ENCODE assay signal across 17 mouse cellular contexts in the genomic region with DNA sequence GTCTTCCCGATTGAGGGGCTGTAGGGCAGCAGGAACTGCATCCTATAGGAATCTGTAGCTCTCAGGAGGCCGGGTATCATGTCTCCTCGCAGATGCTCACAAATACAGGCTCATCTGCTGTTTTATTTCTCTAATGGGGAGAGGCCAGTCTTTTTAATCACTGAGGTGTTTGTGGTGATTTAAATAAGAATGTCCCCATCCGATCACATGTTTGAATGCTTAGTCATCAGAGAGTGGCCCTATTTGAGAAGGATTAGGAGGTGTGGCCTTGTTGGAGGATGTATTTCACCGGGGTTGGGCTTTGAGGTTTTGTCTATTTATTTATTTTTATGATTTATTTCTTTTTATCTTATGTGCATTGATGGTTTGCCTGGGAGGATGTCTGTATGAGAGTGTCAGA. TPM values are rescaled to one million over a fixed set of nuclear protein-coding genes. Genes with fewer than 3 reads are reported as not detected.
"Had no signal": no experiment of that assay in that cellular context is flagged by ENCODE, and none has a peak within 500 bp of the region (broad histone marks: within the 10 kb centered on the region; RNA-seq: fewer than 3 reads in every experiment).

No protein-coding gene starts in this region.

- H3K27me3 ChIP-seq: midbrain, embryonic 13.5 days; midbrain, embryonic 15.5 days; neural tube, embryonic 13.5 days; neural tube, embryonic 15.5 days; stomach, embryonic 15.5 days had no signal

- H3K27ac ChIP-seq: liver, embryonic 14.5 days; midbrain, embryonic 10.5 days; midbrain, embryonic 13.5 days; midbrain, embryonic 15.5 days; neural tube, embryonic 13.5 days; neural tube, embryonic 15.5 days; stomach, embryonic 15.5 days; stomach, postnatal 0 days had no signal

- ATAC-seq: midbrain, embryonic 13.5 days; midbrain, embryonic 15.5 days had no signal

- H3K4me3 ChIP-seq: midbrain, embryonic 10.5 days; midbrain, embryonic 13.5 days; midbrain, embryonic 15.5 days; myocyte; neural tube, embryonic 13.5 days; neural tube, embryonic 15.5 days; stomach, embryonic 15.5 days had no signal

- H3K36me3 ChIP-seq: midbrain, embryonic 10.5 days; midbrain, embryonic 13.5 days; midbrain, embryonic 15.5 days; neural tube, embryonic 13.5 days; neural tube, embryonic 15.5 days; stomach, embryonic 15.5 days had no signal

- H3K9ac ChIP-seq: liver, embryonic 14.5 days; lung, embryonic 14.5 days; midbrain, embryonic 13.5 days; midbrain, embryonic 15.5 days; neural tube, embryonic 13.5 days; neural tube, embryonic 15.5 days; stomach, embryonic 15.5 days had no signal

- DNase-seq: lung, adult 18-20 months; lung, embryonic 14.5 days; lung, postnatal 10 days; lung, postnatal 4 days; right cerebral cortex, postnatal 14 days; thymus, adult 2 months; thymus, postnatal 25 days had no signal

- H3K9me3 ChIP-seq: midbrain, embryonic 10.5 days; midbrain, embryonic 13.5 days; midbrain, embryonic 15.5 days; neural tube, embryonic 13.5 days; neural tube, embryonic 15.5 days; stomach, embryonic 15.5 days had no signal

- H3K4me1 ChIP-seq: midbrain, embryonic 13.5 days; midbrain, embryonic 15.5 days; neural tube, embryonic 13.5 days; neural tube, embryonic 15.5 days; stomach, embryonic 15.5 days had no signal

- H3K4me2 ChIP-seq: lung, embryonic 14.5 days; midbrain, embryonic 13.5 days; midbrain, embryonic 15.5 days; neural tube, embryonic 13.5 days; neural tube, embryonic 15.5 days; stomach, embryonic 15.5 days had no signal

RNA-seq across cellular contexts. Expression of gene Fam81a, which starts 11.6 kb away (rescaled TPM):
- total RNA-seq: megakaryocyte-erythroid progenitor cell, adult 5-6 weeks had no signal
